Mouse (Mus musculus): Measurements from ENCODE around the gene Gm11985. TPM values are rescaled to one million over a fixed set of nuclear protein-coding genes. Genes with fewer than 3 reads are reported as not detected.

The Gm11985 gene
- polyA plus RNA-seq, 1 experiment from 2014 or later, result 0.19 TPM

- Histone ChIP-seq H3K4me1 (peaks cover 11% of the 10 kb centered on the region), H3K9me3 (no peaks in the 10 kb centered on the region), H3K36me3 (no peaks in the 10 kb centered on the region), H3K27ac (no peak overlapping the region), H3K4me2 (replicated peaks) (no peak overlapping the region), H3K4me3 (no peak overlapping the region), H3K9ac (no peak overlapping the region), H3K27me3 (no peaks in the 10 kb centered on the region)
- no peak for ATAC-seq (ENCODE audit: low FRiP score, low read depth)
- 85% methylated on average over 8 of the region's 8 CpGs for WGBS
Measured at GRCm38 (mm10) chr11:7147536-7147935, 40.8 kb downstream of the Gm11985 start.

GRCm38 (mm10) chr11:7145221-7145620, 43.1 kb downstream of the Gm11985 start:
- Histone ChIP-seq H3K27ac (no peak overlapping the region), H3K36me3 (no peaks in the 10 kb centered on the region), H3K4me3 (no peak overlapping the region), H3K27me3 (no peaks in the 10 kb centered on the region), H3K9ac (no peak overlapping the region), H3K4me1 (peaks cover 21% of the 10 kb centered on the region), H3K4me2 (replicated peaks) (no peak overlapping the region), H3K9me3 (no peaks in the 10 kb centered on the region)
- 61% methylated on average over 4 of the region's 4 CpGs for WGBS
- ATAC-seq (ENCODE audit: low FRiP score, low read depth), result no peak

- Histone ChIP-seq H3K4me1 (peaks cover 15% of the 10 kb centered on the region), H3K4me2 (replicated peaks) (no peak overlapping the region), H3K27ac (no peak overlapping the region), H3K4me3 (no peak overlapping the region), H3K9me3 (no peaks in the 10 kb centered on the region), H3K9ac (no peak overlapping the region), H3K36me3 (no peaks in the 10 kb centered on the region), H3K27me3 (no peaks in the 10 kb centered on the region)
- WGBS, result 84% methylated on average over 11 of the region's 11 CpGs
- ATAC-seq (ENCODE audit: low FRiP score, low read depth), result no peak
Measured at GRCm38 (mm10) chr11:7144369-7144768, 44.0 kb downstream of the Gm11985 start.

- H3K9ac ChIP-seq, result no peak overlapping the region
- H3K27ac ChIP-seq, result no peak overlapping the region
Measured at GRCm38 (mm10) chr11:7142725-7143124, 45.6 kb downstream of the Gm11985 start.

GRCm38 (mm10) chr11:7140449-7140848, 47.9 kb downstream of the Gm11985 start:
- WGBS, result 91% methylated on average over 3 of the region's 3 CpGs
- no peaks in the 10 kb centered on the region for H3K27me3 ChIP-seq
- ATAC-seq (ENCODE audit: low FRiP score, low read depth), result no peak

More at GRCm38 (mm10) chr11:7142725-7143124, 45.6 kb downstream of the Gm11985 start:
- WGBS, result 29% methylated on average over 3 of the region's 3 CpGs
- Histone ChIP-seq H3K4me3 (no peak overlapping the region), H3K4me1 (peaks cover 14% of the 10 kb centered on the region), H3K9me3 (no peaks in the 10 kb centered on the region), H3K36me3 (no peaks in the 10 kb centered on the region), H3K27me3 (no peaks in the 10 kb centered on the region), H3K4me2 (replicated peaks) (no peak overlapping the region)
- 0 out of 2 replicates have a peak, but pooled peaks have one; percentile 62 for ATAC-seq (ENCODE audit: low FRiP score, low read depth)

DNA sequence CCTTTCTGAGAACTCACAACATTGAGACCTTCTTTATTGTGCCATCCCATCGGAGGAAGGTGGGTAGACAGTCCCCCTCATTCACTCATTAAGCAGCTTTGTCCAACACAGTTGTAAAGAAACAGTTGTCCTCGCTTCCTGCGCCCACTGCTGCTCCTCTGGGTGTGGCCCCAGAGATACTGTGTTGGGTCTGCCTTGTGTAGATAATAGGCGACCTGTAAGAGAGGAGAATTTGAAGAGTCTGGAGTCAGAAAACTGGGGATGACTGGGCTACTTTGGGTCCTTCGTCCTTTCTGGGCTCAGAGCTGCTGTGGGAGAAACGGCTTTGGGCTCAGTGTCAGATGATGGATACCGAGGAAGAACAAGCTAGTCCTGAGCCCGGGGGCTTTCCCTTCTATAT, 50.0 kb downstream of the Gm11985 start:
- 89% methylated on average over 8 of the region's 8 CpGs for WGBS
- H3K9me3 ChIP-seq, result no peaks in the 10 kb centered on the region
- H3K4me1 ChIP-seq, result peaks cover 14% of the 10 kb centered on the region
- no peak overlapping the region for H3K9ac ChIP-seq
- no peak overlapping the region for H3K4me2 ChIP-seq (replicated peaks)
- H3K36me3 ChIP-seq, result no peaks in the 10 kb centered on the region
- no peak overlapping the region for H3K27ac ChIP-seq
- H3K27me3 ChIP-seq, result no peaks in the 10 kb centered on the region
- ATAC-seq (ENCODE audit: low FRiP score, low read depth), result no peak
- H3K4me3 ChIP-seq, result no peak overlapping the region

More at GRCm38 (mm10) chr11:7140449-7140848, 47.9 kb downstream of the Gm11985 start:
- Histone ChIP-seq H3K4me2 (replicated peaks) (no peak overlapping the region), H3K9me3 (no peaks in the 10 kb centered on the region), H3K4me3 (no peak overlapping the region), H3K4me1 (peaks cover 14% of the 10 kb centered on the region), H3K36me3 (no peaks in the 10 kb centered on the region), H3K27ac (no peak overlapping the region), H3K9ac (no peak overlapping the region)

DNA sequence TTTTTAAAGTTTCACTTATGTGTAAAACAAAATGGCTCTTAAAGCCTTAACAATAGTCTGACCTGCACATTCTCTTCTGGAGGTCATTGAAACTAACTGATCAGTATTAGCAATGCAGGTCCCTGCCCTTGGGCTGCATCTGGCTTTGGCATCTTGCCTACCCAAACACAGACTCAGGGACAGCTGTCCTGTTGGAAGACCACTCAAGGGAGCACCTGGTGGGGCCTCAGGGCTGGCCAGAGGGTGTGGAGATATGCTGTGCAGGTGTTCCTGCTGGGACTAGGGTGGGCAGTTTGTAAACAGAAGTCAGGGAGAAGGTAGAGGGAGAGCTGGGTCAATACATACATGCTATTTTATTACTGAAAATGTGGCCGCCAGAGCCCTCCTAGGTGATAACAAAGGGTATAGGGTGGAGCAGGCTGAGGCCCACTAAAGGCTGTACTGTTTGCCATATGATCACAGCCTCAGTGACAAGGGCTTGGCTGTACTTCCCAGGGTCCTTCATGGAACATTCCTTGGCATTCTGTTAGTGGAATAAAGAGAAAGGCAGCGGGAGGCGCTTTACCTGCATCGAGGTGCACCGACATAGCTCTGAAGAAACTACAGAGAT, 52.0 kb downstream of the Gm11985 start:
- H3K27me3 ChIP-seq, result no peaks in the 10 kb centered on the region
- H3K9me3 ChIP-seq, result no peaks in the 10 kb centered on the region
- no peaks in the 10 kb centered on the region for H3K36me3 ChIP-seq
- WGBS, result 93% methylated on average over 5 of the region's 5 CpGs
- no peak for ATAC-seq (ENCODE audit: low FRiP score, low read depth)
- H3K9ac ChIP-seq, result no peak overlapping the region
- H3K4me1 ChIP-seq, result peaks cover 2% of the 10 kb centered on the region; the same call in 1 of the 2 replicates
- no peak overlapping the region for H3K4me2 ChIP-seq (replicated peaks)
- no peak overlapping the region for H3K4me3 ChIP-seq
- H3K27ac ChIP-seq, result no peak overlapping the region

DNA sequence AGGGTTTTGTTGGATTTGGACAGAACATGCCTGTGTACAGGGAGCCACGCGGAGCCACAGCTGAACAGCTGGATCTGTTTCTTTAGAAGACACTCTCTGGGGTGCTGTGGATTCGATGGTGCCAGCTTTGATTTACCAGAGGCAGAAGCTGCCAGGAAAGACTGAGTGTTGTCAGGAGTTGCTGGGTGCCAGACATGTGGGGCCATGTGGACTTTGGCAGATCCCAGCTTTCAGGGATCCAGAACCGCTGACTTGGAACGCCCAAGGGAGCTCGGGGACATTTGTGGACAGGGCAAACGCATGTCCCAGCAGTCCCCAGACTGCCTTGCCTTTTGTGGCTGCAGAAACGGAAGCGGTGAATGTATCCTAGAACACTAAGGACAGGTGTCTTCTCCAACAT, 52.6 kb downstream of the Gm11985 start:
- 92% methylated on average over 9 of the region's 9 CpGs for WGBS
- H3K4me1 ChIP-seq, result no peaks in the 10 kb centered on the region
- no peak overlapping the region for H3K9ac ChIP-seq
- no peak for ATAC-seq (ENCODE audit: low FRiP score, low read depth)
- no peaks in the 10 kb centered on the region for H3K36me3 ChIP-seq
- no peaks in the 10 kb centered on the region for H3K27me3 ChIP-seq
- H3K4me3 ChIP-seq, result no peak overlapping the region
- no peak overlapping the region for H3K27ac ChIP-seq
- no peaks in the 10 kb centered on the region for H3K9me3 ChIP-seq
- H3K4me2 ChIP-seq (replicated peaks), result no peak overlapping the region

DNA sequence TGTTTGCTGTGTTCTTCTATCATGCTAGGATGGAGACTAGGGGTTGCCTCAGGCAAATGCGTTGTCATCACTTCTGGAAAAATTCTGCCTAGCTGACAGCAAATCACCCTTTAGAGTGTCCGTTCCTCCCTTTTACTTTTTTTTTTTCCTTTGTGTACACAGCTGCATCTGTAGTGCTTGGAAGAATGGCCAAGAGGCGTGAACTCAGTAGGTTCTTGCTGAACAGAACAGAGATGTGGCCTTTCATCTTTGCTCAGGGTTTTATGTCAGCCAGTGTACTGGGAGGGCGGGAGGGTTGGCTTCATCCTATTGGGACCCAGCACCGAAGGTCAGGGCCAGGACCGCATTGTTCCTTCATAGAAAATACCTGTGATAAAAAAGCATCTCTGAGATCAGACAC, 53.1 kb downstream of the Gm11985 start:
- no peak overlapping the region for H3K9ac ChIP-seq
- H3K36me3 ChIP-seq, result no peaks in the 10 kb centered on the region
- no peaks in the 10 kb centered on the region for H3K27me3 ChIP-seq
- ATAC-seq (ENCODE audit: low FRiP score, low read depth), result no peak
- no peak overlapping the region for H3K4me3 ChIP-seq
- 80% methylated on average over 6 of the region's 6 CpGs for WGBS
- no peak overlapping the region for H3K4me2 ChIP-seq (replicated peaks)
- no peak overlapping the region for H3K27ac ChIP-seq
- H3K4me1 ChIP-seq, result no peaks in the 10 kb centered on the region
- H3K9me3 ChIP-seq, result no peaks in the 10 kb centered on the region

GRCm38 (mm10) chr11:7134319-7134718, 54.0 kb downstream of the Gm11985 start:
- WGBS, result 85% methylated on average over 5 of the region's 5 CpGs
- Histone ChIP-seq H3K9me3 (no peaks in the 10 kb centered on the region), H3K4me1 (no peaks in the 10 kb centered on the region)

GRCm38 (mm10) chr11:7133736-7134135, 54.6 kb downstream of the Gm11985 start:
- Histone ChIP-seq H3K4me3 (no peak overlapping the region), H3K36me3 (no peaks in the 10 kb centered on the region), H3K4me2 (replicated peaks) (no peak overlapping the region), H3K4me1 (no peaks in the 10 kb centered on the region), H3K27me3 (no peaks in the 10 kb centered on the region), H3K27ac (no peak overlapping the region), H3K9ac (no peak overlapping the region), H3K9me3 (no peaks in the 10 kb centered on the region)
- 88% methylated on average over 5 of the region's 5 CpGs for WGBS
- no peak for ATAC-seq (ENCODE audit: low FRiP score, low read depth)

More at GRCm38 (mm10) chr11:7134319-7134718, 54.0 kb downstream of the Gm11985 start:
- Histone ChIP-seq H3K4me2 (replicated peaks) (no peak overlapping the region), H3K36me3 (no peaks in the 10 kb centered on the region), H3K9ac (no peak overlapping the region), H3K27ac (no peak overlapping the region), H3K27me3 (no peaks in the 10 kb centered on the region), H3K4me3 (no peak overlapping the region)
- no peak for ATAC-seq (ENCODE audit: low FRiP score, low read depth)
